Mouse (Mus musculus) heart, adult 2 months (tissue): ENCODE data around the gene N4bp2l1.

Experiments used
- CTCF ChIP-seq: fragments of 200-600 bp; IDR thresholded peaks from 2 replicates; pipeline ENCODE4 v1.8.1; 2022; ENCODE audit warnings: antibody characterized with exemption, mild to moderate bottlenecking, moderate library complexity
- EP300 ChIP-seq: fragments of 200-500 bp; IDR thresholded peaks from 2 replicates; pipeline ENCODE4 v1.6.1; 2011; ENCODE audit warnings: low read depth, low read length, control low read depth; ENCODE audit not compliant: insufficient read depth
- POLR2A ChIP-seq: fragments of 200-500 bp; IDR thresholded peaks from 2 replicates; pipeline ENCODE4 v1.6.1; 2011; ENCODE audit warnings: mild to moderate bottlenecking, low read depth, low read length, control low read depth; ENCODE audit not compliant: insufficient read depth

GRCm38 (mm10) chr5:150606131-150606530 lies 9.1 kb upstream of the N4bp2l1 start:
- TF ChIP-seq CTCF (no peak), POLR2A (no peak), EP300 (no peak)
